Mouse (Mus musculus) megakaryocyte progenitor cell, adult 5-6 weeks (primary cell): ENCODE results near the gene Psmd9. TPM values are rescaled to one million over a fixed set of nuclear protein-coding genes. Genes with fewer than 3 reads are reported as not detected.

Experiments used
- ATAC-seq: replicated peaks from 2 replicates; pipeline ENCODE4 v1.8.0; 2016; ENCODE audit warnings: mild to moderate bottlenecking, moderate TSS enrichment, inconsistent platforms; ENCODE audit not compliant: poor library complexity
- total RNA-seq, 2 experiments: library from RNA; stranded (forward) in 1 of 2; stranded (reverse) in 1 of 2; fragments of 157-497, 149-512 nt in 1 of 2; fragments of 200-1000 nt in 1 of 2; gene quantifications; 2 replicates each; pipeline versions ENCODE4 v1.2.3 to v1.2.4; 2015 to 2017

Psmd9 gene
- total RNA-seq, 2 experiments from 2014 or later: 19.4 to 23.9 TPM

DNA sequence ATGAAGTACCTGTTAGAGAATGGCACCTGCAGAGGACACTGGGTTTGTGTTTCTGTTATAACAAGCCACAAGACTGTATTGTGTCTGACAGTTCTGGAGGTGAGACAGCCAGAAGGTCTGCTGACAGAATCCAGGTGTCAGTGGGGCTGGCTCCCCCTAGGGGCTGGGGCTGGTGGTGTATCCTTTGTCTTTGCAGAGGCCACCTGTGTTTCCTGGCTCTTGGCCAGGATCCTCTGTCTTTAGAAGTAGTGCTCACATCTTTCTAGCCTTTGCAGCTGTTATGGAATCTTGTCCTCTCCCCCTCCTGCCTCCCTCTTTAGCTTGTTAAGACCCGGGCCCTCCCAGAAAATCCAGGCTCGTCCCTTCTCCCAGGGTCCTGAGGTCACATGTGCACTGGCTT lies 66.5 kb downstream of the Psmd9 start:
- ATAC-seq: peak; percentile 94

DNA sequence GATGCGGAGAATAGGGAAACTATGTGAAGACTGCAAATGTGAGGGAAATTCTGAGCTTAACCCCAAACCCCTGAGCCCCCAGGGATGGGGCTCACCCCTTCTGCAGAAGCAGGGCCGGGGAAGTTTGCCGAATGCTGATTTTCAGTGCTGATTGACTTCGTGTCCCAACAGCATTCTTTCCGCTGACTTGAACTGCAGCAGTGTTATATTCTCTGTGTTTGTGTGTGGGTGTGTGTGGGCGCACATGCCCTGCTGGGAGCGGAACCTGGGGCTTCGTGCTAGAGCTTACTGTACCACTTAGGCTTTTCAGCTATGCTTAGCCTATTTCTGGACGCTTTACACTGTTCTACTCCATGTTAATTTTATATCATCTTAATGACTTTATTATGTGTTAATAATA lies 67.2 kb downstream of the Psmd9 start:
- ATAC-seq: no peak

GRCm38 (mm10) chr5:123239501-123239900 lies 70.3 kb downstream of the Psmd9 start:
- ATAC-seq: no peak

GRCm38 (mm10) chr5:123245518-123245917 lies 76.3 kb downstream of the Psmd9 start:
- ATAC-seq: peak; percentile 79

- ATAC-seq: no peak
Measured at GRCm38 (mm10) chr5:123251390-123251789, 82.2 kb downstream of the Psmd9 start.

GRCm38 (mm10) chr5:123251834-123252233 lies 82.6 kb downstream of the Psmd9 start, which contains the start of gene Wdr66:
Wdr66 (plus strand) TSS chr5:123252102.
- peak; percentile 94 for ATAC-seq

GRCm38 (mm10) chr5:123256841-123257755 lies 87.9 kb downstream of the Psmd9 start:
- no peak for ATAC-seq

DNA sequence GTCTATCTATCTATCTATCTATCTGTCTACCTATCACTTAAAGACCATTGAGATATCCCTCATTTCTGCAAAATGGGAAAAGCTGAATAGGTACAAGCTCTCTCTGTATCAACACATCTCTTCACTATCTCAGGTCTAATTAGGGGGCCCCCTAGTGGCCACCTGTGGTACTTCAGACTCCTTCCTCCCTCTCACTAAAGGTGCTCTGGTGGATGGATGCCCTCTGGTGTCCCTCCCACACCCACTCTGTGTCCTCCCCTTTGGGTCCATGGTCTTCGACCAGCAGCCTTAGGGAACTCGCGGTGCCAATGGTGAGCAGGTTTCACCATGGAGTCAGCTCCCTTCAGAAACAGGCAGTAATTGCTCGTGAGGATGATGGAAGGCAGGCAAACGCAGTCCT lies 89.8 kb downstream of the Psmd9 start:
- ATAC-seq: peak; percentile 46; the same call in 1 of the 2 replicates

DNA sequence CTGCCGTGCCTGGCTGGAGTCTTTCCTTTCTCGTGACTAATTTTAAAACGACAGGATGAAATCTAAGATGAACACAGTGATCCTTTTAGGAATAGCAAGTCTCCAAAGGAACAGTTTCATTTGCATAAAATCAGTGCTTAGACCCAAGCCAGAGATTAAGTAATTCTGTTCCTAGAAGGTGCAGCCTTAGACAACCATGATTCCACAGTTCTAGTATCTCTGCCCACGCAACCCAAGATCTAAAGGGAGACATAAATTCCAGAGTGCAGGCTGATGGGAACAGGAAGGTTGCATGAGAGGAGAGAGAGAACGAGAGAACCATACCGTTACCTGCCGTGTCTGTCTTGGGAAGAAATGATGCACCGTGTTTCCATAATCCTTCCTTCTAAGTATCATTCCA lies 91.5 kb downstream of the Psmd9 start:
- ATAC-seq: no peak

DNA sequence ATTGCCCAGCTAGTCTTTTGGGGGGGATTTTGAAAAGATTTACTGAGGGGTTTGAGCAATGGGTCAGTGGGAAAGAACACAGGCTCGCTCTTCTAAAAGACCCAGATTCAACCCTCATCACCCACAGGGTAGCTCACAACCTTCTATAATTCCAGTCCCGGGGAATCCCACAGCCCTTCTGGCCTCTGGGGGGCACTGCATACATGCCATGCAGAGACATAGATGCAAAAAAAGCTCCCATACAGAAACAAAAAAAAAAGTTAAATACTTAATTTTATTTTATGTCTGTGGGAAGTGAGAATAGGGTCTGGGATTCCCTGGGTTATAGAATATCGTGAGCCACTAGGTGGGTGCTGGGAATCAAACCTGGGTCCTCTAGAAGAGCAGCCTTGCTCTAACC lies 97.7 kb downstream of the Psmd9 start:
- ATAC-seq: no peak

DNA sequence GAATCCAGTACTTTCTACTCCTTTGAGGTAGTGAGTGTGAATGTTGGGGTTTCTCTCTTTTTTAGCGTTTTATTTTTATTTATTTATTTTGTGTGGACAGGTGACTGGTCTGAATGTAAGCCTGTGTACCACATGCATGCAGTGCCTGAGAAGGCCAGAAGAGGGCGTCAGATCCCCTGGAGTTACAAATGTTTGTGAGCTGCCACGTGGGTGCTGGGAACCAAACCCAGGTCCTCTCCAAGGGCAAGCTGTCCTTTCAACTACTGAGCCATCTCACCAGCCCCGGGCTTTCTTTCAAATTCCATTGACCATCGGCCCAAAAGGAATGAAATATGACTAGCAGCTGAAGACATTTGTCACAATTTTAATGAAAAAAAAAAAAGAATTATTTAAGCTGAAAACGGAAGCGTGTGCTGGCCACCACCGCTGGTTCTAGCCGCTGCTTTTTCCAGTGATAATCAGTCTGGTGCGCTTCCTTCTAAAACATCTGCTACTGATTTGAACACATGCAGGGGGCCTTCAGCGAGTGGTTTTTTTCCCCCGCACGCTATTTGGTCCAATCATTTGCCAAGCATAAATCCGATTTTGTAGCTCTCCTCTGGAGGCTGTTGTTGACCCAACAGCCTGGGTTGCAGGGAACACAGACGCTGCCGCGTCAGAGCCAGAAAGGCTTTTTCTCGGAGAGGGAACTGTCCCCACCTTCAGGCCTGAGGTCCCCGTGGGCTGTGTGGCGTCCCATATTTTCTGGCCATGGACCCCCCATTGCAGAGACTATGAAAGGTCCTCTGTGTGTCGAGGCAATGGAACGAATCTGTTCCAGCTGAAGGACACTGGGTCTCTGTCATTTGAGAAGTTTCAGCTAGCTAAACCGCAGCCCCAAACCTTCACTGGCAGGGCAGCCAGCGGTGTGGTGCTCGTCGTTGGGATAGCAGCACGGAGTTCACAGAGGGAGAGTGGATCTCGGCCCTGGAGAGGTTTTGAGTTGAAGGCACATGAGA lies 99.6 kb downstream of the Psmd9 start:
- no peak for ATAC-seq

- no peak for ATAC-seq
Measured at GRCm38 (mm10) chr5:123270917-123271316, 101.7 kb downstream of the Psmd9 start.

- no peak for ATAC-seq
Measured at GRCm38 (mm10) chr5:123272927-123273326, 103.7 kb downstream of the Psmd9 start.

- ATAC-seq: no peak
Measured at GRCm38 (mm10) chr5:123276636-123277341, 107.6 kb downstream of the Psmd9 start.

- ATAC-seq: no peak
Measured at GRCm38 (mm10) chr5:123277342-123277701, 108.1 kb downstream of the Psmd9 start.

- no peak for ATAC-seq
Measured at GRCm38 (mm10) chr5:123277704-123278103, 108.5 kb downstream of the Psmd9 start.

DNA sequence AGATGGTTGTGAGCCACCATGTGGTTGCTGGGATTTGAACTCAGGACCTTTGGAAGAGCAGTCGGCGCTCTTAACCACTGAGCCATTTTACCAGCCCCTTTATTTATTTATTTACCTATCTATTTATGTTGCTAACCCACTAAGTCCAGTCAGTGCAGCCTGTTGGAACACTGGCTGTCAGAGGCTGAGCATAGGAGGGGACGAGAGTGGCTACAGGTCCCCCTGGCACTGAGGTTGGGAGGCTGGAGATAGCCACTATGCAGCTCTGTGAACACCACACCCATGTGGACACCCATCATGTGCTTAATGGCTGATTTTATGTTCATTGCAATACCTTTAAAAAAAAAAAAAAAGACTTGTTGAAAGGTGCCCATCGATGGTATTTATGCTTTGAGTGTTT lies 110.0 kb downstream of the Psmd9 start:
- no peak for ATAC-seq

DNA sequence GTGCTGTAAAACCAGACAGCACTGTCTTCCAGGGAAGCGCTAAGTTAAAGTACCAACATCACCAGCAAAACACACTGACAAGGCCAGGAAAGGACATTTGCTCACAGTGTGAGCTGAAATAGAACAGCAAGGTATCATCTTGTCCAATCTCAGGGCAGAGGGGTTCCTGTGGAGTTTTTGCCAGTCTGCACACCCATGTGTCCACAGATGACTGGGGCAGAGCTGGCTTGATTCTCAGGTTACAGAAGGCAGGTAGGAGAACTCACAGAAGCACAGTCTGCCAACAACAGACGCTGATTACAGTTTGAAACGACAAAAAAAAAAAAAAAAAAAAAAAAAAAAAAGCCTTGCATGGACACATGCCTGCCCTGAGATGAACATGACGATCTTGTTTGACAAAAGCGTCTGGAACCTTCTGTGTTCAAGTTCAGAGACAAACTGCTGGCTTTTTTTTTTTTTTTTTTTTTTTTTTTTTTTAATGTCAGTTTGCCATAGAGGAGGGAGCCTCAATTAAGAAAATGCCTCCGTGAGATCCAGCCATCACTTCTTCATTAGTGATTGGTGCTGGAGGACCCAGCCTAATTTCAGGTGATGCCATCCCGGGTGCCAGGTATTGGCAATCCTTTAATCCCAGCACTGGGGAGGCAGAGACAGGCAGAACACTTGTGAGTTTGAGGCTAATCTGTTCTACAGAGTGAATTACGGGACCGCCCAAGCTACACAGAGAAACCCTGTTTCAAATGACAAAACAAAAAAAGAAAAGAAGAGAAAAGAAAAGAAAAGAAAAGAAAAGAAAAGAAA lies 112.3 kb downstream of the Psmd9 start:
- ATAC-seq: no peak

DNA sequence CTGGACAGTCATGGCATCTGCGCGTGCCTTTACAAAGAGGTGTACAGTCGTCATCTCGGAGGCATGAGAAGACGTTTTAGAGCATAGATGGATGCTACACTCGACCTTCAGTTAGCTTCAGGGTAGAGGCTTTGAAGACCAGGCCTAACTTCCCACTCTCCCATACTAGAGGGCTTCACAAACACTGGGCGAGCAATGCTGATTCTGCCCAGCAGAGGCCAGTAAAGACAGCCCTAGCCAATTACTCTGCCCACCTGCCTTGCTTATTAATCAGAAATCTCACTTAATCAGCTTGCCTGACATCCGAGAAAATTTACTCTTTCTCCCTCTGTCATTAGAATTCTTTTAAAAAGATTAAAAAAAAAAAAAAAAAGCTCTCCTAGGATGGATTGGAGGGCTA lies 116.0 kb downstream of the Psmd9 start:
- peak; percentile 61; the same call in 1 of the 2 replicates for ATAC-seq

- peak; percentile 55 for ATAC-seq
Measured at GRCm38 (mm10) chr5:123288079-123288478, 118.9 kb downstream of the Psmd9 start.
